Mouse (Mus musculus): ENCODE data around the gene Rnf208. TPM values are rescaled to one million over a fixed set of nuclear protein-coding genes. Genes with fewer than 3 reads are reported as not detected.

Gene Rnf208
- polyA plus RNA-seq, 1 experiment from 2014 or later: 16.3 TPM

DNA sequence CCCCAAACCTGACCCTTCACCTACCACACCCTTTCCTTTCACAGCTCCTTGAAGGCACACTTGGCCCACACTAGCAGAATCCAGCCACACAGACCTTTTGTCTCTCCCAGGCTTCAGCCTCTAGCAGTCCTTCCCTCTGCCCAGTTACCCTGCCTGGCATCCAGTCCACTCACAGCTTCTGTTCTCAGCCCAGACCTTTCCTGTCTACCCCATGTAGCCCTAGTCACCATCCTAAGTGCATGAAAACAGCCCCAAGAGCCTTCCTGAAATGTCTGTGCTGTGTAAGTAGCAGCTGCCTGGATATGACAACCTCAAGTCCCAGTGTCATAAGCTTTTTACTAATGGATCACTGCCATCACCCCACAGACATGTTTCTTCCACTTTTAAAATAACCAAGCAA is 44.1 kb upstream of the Rnf208 start:
- no peak overlapping the region for H3K4me2 ChIP-seq (ENCODE audit: low read depth, low read length)
- no peak overlapping the region for H3K27ac ChIP-seq (replicated peaks; ENCODE audit: low read depth, low read length)
- DNase-seq (ENCODE audit: low spot score) (no peak), ATAC-seq (ENCODE audit: low read depth) (no peak)
- no peaks in the 10 kb centered on the region for H3K9me3 ChIP-seq (ENCODE audit: control insufficient read depth, low read length)
- no peak overlapping the region for H3K4me3 ChIP-seq (ENCODE audit: low read depth, low read length)
- H3K9ac ChIP-seq (ENCODE audit: low read depth, low read length): no peak overlapping the region
- no peaks in the 10 kb centered on the region; the same call in 1 of the 2 replicates for H3K4me1 ChIP-seq (ENCODE audit: control insufficient read depth, insufficient read depth, low read length)
- peaks cover 50% of the 10 kb centered on the region for H3K36me3 ChIP-seq (ENCODE audit: control insufficient read depth, insufficient read depth, low read length)
- H3K27me3 ChIP-seq (replicated peaks; ENCODE audit: control insufficient read depth, insufficient read depth, low read length): peaks cover 28% of the 10 kb centered on the region

DNA sequence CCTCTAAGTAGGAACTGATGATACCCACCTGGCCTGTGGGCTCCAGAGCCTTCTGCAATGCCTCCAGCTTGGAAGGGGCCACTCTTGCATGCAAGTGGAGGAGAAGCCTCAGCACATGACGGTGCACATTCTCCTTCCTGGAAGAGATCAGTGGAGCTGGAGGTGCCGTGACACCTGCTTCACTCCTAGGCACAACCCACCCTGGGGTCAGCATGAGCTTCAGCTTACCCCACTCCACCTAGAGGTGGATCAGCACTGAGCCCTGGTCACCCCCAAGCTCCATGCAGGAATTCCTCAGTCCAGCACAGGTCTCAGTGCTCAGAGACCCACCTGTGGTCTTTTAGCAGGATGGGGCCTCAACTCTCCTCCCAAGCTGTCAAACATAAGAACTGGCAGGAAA is 41.4 kb upstream of the Rnf208 start:
- ATAC-seq (ENCODE audit: low read depth) (no peak), DNase-seq (ENCODE audit: low spot score) (no peak)
- Histone ChIP-seq H3K9me3 (ENCODE audit: control insufficient read depth, low read length) (no peaks in the 10 kb centered on the region), H3K4me3 (ENCODE audit: low read depth, low read length) (no peak overlapping the region), H3K36me3 (ENCODE audit: control insufficient read depth, insufficient read depth, low read length) (peaks cover 76% of the 10 kb centered on the region), H3K4me1 (ENCODE audit: control insufficient read depth, insufficient read depth, low read length) (no peaks in the 10 kb centered on the region), H3K27me3 (replicated peaks; ENCODE audit: control insufficient read depth, insufficient read depth, low read length) (peaks cover 14% of the 10 kb centered on the region), H3K9ac (ENCODE audit: low read depth, low read length) (no peak overlapping the region), H3K4me2 (ENCODE audit: low read depth, low read length) (no peak overlapping the region), H3K27ac (replicated peaks; ENCODE audit: low read depth, low read length) (no peak overlapping the region)
- WGBS: 100% methylated on average over 2 of the region's 2 CpGs

DNA sequence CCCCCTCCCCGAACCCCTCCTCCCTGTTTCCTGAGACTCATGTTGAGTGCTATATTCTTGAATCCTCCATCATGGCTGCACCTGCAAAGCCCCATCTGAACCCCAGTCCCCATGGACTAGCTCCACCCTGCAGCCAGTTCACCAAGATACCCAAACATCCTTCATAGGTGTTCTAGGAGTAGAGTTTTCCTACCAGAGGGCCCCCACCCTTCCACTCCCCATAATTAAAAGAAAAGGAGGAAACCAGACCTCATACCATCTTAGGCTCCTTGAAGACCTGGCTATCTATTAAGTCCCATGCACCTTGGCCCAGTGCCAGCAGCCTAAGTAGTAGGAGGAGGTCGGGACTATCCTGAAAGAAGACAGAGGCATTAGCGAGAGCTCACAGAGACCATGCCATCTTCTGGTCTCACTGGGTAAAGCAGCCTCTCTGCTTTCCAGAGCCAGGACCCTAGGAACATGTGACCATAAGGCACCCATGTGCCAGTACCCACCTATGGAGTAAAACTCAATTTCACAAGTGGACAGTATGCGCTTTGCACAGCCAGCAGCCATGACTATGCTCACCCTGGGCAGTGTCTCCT is 38.3 kb upstream of the Rnf208 start:
- DNase-seq (ENCODE audit: low spot score) (no peak), ATAC-seq (ENCODE audit: low read depth) (no peak)
- no peaks in the 10 kb centered on the region for H3K27me3 ChIP-seq (replicated peaks; ENCODE audit: control insufficient read depth, insufficient read depth, low read length)
- H3K9me3 ChIP-seq (ENCODE audit: control insufficient read depth, low read length): no peaks in the 10 kb centered on the region
- no peak overlapping the region for H3K27ac ChIP-seq (replicated peaks; ENCODE audit: low read depth, low read length)
- H3K9ac ChIP-seq (ENCODE audit: low read depth, low read length): no peak overlapping the region
- peaks cover 95% of the 10 kb centered on the region for H3K36me3 ChIP-seq (ENCODE audit: control insufficient read depth, insufficient read depth, low read length)
- no peak overlapping the region for H3K4me3 ChIP-seq (ENCODE audit: low read depth, low read length)
- 63% methylated on average over 4 of the region's 4 CpGs for WGBS
- H3K4me1 ChIP-seq (ENCODE audit: control insufficient read depth, insufficient read depth, low read length): no peaks in the 10 kb centered on the region
- H3K4me2 ChIP-seq (ENCODE audit: low read depth, low read length): no peak overlapping the region

DNA sequence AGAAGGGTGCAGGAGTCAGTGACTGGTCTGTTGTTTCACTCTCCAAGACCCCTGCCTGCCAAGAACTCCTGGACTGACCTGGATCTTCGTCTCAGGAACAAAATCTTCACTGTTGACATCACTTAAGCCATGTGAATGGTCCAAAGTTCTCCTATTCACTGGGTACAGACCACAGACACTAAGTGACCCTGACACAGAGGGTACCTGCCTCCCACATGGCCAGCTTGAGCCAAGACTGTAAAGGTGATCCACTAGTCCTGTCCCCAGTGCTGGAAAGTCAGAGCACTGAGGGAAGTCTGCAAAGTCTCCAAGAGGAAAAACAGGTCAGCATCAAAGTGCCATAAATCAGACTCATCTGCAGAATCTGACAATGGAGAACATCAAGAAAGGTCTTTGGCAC is 34.5 kb upstream of the Rnf208 start:
- ATAC-seq (ENCODE audit: low read depth): no peak
- DNase-seq (ENCODE audit: low spot score): no peak
- 72% methylated on average over 1 of the region's 1 CpGs for WGBS

DNA sequence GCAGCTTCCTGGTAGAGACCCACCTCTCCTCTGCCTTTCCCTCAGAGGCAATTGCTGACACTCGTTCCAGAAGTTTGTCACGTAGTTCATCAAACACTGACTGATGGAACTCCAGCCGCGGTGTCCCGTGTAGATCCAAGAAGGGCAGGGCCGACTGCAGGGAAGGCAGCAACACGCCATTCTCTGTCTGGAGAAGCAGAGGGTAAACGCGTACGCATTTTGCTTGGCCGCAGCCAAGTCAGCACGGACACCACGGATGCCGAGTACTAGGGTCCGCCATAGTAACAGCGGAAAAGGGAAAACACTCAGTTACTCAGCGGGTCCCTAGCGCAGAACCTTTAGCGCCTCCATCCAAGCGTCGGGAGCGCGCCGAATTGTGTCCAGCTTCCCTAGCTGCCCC is 31.4 kb upstream of the Rnf208 start:
- ATAC-seq (ENCODE audit: low read depth) (no peak), DNase-seq (ENCODE audit: low spot score) (no peak)
- Histone ChIP-seq H3K9me3 (ENCODE audit: control insufficient read depth, low read length) (no peaks in the 10 kb centered on the region), H3K27ac (replicated peaks; ENCODE audit: low read depth, low read length) (peak overlapping the region; percentile 91), H3K4me2 (ENCODE audit: low read depth, low read length) (peak overlapping the region; percentile 74), H3K4me3 (ENCODE audit: low read depth, low read length) (peak overlapping the region; percentile 85), H3K36me3 (ENCODE audit: control insufficient read depth, insufficient read depth, low read length) (peaks cover 31% of the 10 kb centered on the region), H3K4me1 (ENCODE audit: control insufficient read depth, insufficient read depth, low read length) (peaks cover 11% of the 10 kb centered on the region), H3K9ac (ENCODE audit: low read depth, low read length) (peak overlapping the region; percentile 88), H3K27me3 (replicated peaks; ENCODE audit: control insufficient read depth, insufficient read depth, low read length) (no peaks in the 10 kb centered on the region)
- under 1% methylated on average over 22 of the region's 24 CpGs for WGBS

More for the DNA sequence above, 34.5 kb upstream of the Rnf208 start:
- H3K4me2 ChIP-seq (ENCODE audit: low read depth, low read length): no peak overlapping the region
- H3K27ac ChIP-seq (replicated peaks; ENCODE audit: low read depth, low read length): no peak overlapping the region
- H3K4me1 ChIP-seq (ENCODE audit: control insufficient read depth, insufficient read depth, low read length): peaks cover 11% of the 10 kb centered on the region
- H3K4me3 ChIP-seq (ENCODE audit: low read depth, low read length): no peak overlapping the region
- no peaks in the 10 kb centered on the region for H3K27me3 ChIP-seq (replicated peaks; ENCODE audit: control insufficient read depth, insufficient read depth, low read length)
- H3K9me3 ChIP-seq (ENCODE audit: control insufficient read depth, low read length): no peaks in the 10 kb centered on the region
- H3K9ac ChIP-seq (ENCODE audit: low read depth, low read length): no peak overlapping the region
- H3K36me3 ChIP-seq (ENCODE audit: control insufficient read depth, insufficient read depth, low read length): peaks cover 62% of the 10 kb centered on the region

DNA sequence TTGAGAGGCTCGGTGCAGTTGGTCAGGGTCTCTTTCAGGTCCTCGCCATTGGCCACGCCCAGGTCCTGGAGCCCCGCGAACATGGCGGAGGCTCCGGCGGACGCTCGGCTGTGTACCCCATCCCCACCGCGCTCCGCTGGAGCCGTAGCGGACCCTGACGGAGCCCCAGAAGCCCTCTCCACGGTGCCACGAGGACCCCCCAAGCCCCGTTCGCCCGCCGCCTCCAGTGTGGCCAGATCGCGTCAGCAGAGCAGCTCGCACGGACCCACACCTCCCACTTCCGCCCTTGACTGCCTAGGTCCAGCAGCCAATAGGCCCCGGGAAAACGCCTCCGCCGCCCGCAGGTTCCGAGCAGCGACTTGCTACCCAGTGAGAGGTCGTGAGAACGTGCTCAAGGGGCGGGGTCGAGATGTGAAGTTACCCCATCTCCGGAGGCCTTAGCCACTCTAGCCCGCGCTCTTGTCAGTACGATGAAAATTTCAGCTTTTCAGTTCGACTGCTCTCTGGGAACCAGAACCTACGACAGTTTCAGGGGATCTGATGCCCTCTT is 30.9 kb upstream of the Rnf208 start, which contains the start of gene Nelfb:
Gene Nelfb (minus strand): TSS at position 369 of the 550 bp plus-strand sequence.
- peak within 1 kb of the TSS; percentile 85 for H3K4me3 ChIP-seq (ENCODE audit: low read depth, low read length)
- H3K4me2 ChIP-seq (ENCODE audit: low read depth, low read length): peak within 1 kb of the TSS; percentile 74
- H3K27ac ChIP-seq (replicated peaks; ENCODE audit: low read depth, low read length): peak within 1 kb of the TSS; percentile 91
- no peaks in the 10 kb centered on the region for H3K27me3 ChIP-seq (replicated peaks; ENCODE audit: control insufficient read depth, insufficient read depth, low read length)
- 0% methylated on average over 25 of the region's 44 CpGs for WGBS
- peak; percentile 96 for DNase-seq (ENCODE audit: low spot score)
- peaks cover 11% of the 10 kb centered on the region for H3K4me1 ChIP-seq (ENCODE audit: control insufficient read depth, insufficient read depth, low read length)
- H3K9me3 ChIP-seq (ENCODE audit: control insufficient read depth, low read length): no peaks in the 10 kb centered on the region
- H3K36me3 ChIP-seq (ENCODE audit: control insufficient read depth, insufficient read depth, low read length): peaks cover 26% of the 10 kb centered on the region
- peak within 1 kb of the TSS; percentile 88 for H3K9ac ChIP-seq (ENCODE audit: low read depth, low read length)
- peak; percentile 97 for ATAC-seq (ENCODE audit: low read depth)

DNA sequence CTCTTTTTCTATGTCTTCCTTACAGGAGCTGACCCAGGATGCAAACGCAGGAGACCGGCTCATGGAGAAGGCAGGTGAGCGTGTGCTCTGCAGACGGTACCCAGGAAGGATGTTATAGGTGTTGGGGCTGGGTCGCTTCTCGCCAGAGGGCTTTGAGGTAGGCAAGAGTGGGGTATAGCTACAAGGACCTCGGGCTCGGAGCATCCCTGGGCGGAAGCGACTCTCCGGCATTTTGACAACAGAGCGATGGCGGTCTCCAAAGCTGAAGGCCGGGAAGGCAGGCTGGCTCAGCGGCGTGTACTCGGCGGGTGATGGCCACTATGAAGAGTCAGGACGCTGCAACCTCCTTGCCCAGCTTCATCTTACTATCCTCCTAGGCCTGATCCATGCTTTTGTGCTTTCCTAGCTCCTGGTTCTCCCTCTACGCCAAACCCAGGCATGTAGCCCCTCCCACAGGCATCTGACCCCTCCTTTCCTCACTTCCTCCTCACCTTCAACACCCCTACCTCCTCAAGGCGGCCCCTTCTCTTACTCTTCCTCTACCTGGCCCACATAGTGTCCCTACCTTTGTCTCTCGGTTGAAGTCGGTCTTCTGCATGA is 28.7 kb upstream of the Rnf208 start:
- no peak for ATAC-seq (ENCODE audit: low read depth)
- no peak for DNase-seq (ENCODE audit: low spot score)
- 71% methylated on average over 17 of the region's 23 CpGs for WGBS

DNA sequence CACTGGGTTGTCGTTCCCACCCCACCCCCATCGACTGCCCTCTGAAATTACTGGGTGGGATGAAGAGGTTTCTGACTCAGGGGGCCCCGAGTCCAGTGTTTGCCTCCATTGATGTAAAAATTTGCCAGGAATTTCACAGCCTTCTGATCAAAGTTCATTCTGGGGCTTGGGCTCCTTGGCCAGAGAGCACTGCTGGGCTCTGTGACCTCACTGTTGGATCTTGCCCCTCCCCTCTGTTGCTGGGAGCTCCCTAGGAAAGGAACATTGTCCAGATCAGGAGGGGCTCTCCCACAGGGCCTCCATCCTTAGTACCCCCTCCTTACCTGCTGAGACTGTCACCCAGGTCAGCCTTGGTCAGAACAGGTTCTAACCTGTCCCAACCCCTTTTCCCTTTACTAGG is 27.6 kb upstream of the Rnf208 start, which contains the start of gene Stpg3:
Gene Stpg3 (minus strand): TSS at position 194 of the 400 bp plus-strand sequence.
- peaks cover 11% of the 10 kb centered on the region for H3K4me1 ChIP-seq (ENCODE audit: control insufficient read depth, insufficient read depth, low read length)
- H3K4me3 ChIP-seq (ENCODE audit: low read depth, low read length): no peak within 1 kb of the TSS

More for the DNA sequence above, 28.7 kb upstream of the Rnf208 start:
- H3K27me3 ChIP-seq (replicated peaks; ENCODE audit: control insufficient read depth, insufficient read depth, low read length): no peaks in the 10 kb centered on the region
- H3K4me3 ChIP-seq (ENCODE audit: low read depth, low read length): no peak overlapping the region
- H3K9ac ChIP-seq (ENCODE audit: low read depth, low read length): no peak overlapping the region
- H3K27ac ChIP-seq (replicated peaks; ENCODE audit: low read depth, low read length): no peak overlapping the region
- peaks cover 11% of the 10 kb centered on the region for H3K4me1 ChIP-seq (ENCODE audit: control insufficient read depth, insufficient read depth, low read length)
- H3K4me2 ChIP-seq (ENCODE audit: low read depth, low read length): no peak overlapping the region
- H3K9me3 ChIP-seq (ENCODE audit: control insufficient read depth, low read length): no peaks in the 10 kb centered on the region
- peaks cover 8% of the 10 kb centered on the region; the same call in 1 of the 2 replicates for H3K36me3 ChIP-seq (ENCODE audit: control insufficient read depth, insufficient read depth, low read length)

More for the DNA sequence above, 27.6 kb upstream of the Rnf208 start, which contains the start of gene Stpg3:
- H3K36me3 ChIP-seq (ENCODE audit: control insufficient read depth, insufficient read depth, low read length): no peaks in the 10 kb centered on the region
- no peak for ATAC-seq (ENCODE audit: low read depth)
- no peaks in the 10 kb centered on the region for H3K9me3 ChIP-seq (ENCODE audit: control insufficient read depth, low read length)
- H3K4me2 ChIP-seq (ENCODE audit: low read depth, low read length): no peak within 1 kb of the TSS
- H3K27ac ChIP-seq (replicated peaks; ENCODE audit: low read depth, low read length): no peak within 1 kb of the TSS
- no peak for DNase-seq (ENCODE audit: low spot score)
- H3K9ac ChIP-seq (ENCODE audit: low read depth, low read length): no peak within 1 kb of the TSS
- 68% methylated on average over 3 of the region's 3 CpGs for WGBS
- no peaks in the 10 kb centered on the region for H3K27me3 ChIP-seq (replicated peaks; ENCODE audit: control insufficient read depth, insufficient read depth, low read length)
